Mouse (Mus musculus) inflammation-experienced regulatory T-cells, adult 6 months (primary cell): ENCODE measurements at regions not wholly inside any gene's neighbourhood (a gene's known extent, or its start where the extent isn't known, plus 50 kb on each side); places are given as distances from the start of the nearest gene placed in this dataset.

Experiments used
- ATAC-seq: one replicate; pipeline ENCODE4 v1.8.0; 2017

- ATAC-seq = no peak
Measured at GRCm38 (mm10) chr1:157013669-157014048, 74.2 kb upstream of the Ralgps2 start.

- ATAC-seq = no peak
Measured at GRCm38 (mm10) chr1:157012950-157013668, 73.7 kb upstream of the Ralgps2 start.

- ATAC-seq = no peak
Measured at GRCm38 (mm10) chr1:157011226-157011625, 71.8 kb upstream of the Ralgps2 start.

DNA sequence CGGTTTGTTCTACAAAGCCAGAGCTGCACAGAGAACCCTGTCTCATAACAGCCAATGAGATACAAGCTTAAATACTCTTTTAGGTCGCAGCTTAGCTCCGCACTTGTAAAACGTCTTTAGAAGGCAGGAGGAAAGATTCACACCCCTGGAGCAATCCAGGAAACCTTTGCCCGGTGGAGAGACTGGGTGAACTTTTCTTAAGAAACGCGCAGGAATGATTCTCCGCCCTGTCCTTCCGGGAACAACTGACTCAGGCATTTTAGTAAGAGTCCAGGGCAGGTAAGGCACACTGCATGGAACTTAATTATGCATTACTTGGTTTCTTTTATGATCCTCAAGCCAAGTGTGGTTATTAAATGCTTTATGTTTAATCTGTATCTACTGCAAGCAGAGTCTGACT is 70.0 kb upstream of the Ralgps2 start:
- no peak for ATAC-seq

DNA sequence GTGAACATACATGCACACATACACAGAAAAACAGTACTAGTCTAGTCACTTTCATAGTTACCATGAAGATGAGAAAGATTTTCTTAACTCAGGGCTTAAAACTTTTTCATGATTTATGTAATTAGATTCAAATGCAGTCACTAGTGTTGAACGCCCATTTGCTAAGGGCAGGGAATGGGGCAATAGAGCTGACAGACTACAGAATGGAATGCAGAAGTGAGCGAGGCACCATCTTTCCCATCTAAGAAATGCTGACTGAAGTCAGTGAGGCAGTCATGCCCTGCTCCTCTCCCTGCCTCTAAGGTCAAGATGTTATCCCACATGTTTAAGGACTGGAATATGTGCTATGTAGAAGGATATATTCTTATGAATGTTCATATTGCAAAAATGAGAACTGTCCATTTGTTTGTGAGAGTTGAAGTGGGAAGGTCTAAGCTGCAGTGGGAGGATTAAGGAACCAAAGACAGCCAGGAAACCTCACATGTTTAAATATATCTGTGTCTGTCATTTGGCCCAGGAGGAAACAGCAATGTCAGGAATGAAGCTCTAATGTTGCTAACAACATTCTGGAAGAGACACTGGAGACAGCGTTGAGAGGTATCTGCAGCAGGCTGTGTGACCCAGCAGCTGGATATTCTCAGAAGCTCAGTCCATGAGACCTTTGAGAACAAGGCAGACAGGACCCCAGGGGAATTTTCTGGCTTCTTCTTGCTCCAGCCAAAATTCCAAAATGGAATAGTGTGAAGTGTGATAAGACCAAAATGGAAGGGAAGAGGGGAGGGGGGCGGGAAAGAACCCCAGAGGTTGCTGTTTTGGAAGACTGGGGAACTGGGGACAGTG is 68.7 kb upstream of the Ralgps2 start:
- no peak for ATAC-seq

DNA sequence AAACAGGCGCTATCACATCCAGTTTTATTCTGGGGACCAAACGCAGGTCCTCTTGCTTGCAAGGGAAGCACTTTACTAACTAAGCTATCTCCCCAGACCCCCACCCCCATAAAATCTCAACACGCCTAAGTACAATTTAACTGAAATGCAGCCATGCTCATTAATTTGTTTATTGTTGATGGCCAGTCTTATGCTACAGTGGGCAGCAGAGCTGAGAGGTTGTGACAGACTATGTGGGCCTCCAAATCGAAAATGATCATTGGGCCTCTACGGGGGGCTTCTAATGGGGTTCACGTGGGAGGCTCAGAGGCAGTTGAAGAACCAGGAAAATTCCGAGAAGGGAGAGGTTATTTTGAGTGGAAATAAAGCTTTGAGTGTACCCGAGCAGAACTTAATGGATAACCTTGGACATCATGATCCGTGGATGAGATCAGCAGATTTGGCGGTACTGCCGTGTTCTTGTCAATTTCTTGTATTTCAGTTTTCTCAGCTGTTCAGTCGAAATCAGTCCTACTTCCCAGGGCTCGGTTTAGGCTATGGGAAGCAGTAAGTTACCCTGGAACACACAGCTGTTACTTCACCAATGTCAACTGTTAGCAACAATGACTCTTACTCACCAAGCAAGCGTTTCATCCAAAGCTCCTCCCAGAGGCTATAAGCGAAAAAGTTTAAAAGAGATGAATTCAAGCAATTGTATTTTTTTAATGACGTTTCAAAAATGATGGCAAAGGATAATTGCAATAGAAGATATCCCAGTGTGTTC is 65.1 kb upstream of the Ralgps2 start:
- ATAC-seq = no peak

GRCm38 (mm10) chr1:157003034-157003433 is 63.6 kb upstream of the Ralgps2 start:
- ATAC-seq = no peak

GRCm38 (mm10) chr1:157002258-157002657 is 62.8 kb upstream of the Ralgps2 start:
- no peak for ATAC-seq

DNA sequence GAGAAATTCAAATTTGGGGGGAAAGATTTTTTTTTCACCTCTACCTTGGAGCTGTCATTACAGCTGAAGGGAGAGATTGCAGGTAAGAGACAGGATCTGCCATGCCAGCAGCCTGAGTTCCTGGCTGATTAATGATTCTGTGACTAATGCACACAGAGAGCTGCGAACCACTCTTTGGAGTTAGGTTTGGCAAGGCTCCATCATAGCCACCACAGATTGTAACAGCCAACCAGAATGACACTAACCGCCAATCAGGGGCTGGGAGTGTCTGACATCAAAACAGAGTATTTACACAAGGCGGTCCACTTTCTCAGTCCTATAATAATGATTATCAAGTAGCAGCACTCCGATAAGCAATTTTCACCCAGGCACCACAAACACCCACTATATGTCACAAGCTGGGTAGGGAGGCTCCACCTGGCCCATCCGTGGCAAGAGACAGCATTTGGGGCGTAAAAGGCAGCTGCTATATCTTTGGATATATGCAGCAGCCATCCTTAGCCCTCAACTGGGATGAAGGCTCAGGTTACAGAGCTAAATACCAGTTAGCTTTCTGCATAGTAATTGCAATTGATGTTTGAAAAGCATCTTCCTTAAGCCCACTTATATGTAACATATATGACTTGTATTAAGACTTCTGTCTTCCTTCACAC is 61.7 kb upstream of the Ralgps2 start:
- ATAC-seq = no peak

GRCm38 (mm10) chr1:156999947-157000346 is 60.5 kb upstream of the Ralgps2 start:
- ATAC-seq = no peak

- ATAC-seq = no peak
Measured at GRCm38 (mm10) chr1:156999272-156999671, 59.8 kb upstream of the Ralgps2 start.

DNA sequence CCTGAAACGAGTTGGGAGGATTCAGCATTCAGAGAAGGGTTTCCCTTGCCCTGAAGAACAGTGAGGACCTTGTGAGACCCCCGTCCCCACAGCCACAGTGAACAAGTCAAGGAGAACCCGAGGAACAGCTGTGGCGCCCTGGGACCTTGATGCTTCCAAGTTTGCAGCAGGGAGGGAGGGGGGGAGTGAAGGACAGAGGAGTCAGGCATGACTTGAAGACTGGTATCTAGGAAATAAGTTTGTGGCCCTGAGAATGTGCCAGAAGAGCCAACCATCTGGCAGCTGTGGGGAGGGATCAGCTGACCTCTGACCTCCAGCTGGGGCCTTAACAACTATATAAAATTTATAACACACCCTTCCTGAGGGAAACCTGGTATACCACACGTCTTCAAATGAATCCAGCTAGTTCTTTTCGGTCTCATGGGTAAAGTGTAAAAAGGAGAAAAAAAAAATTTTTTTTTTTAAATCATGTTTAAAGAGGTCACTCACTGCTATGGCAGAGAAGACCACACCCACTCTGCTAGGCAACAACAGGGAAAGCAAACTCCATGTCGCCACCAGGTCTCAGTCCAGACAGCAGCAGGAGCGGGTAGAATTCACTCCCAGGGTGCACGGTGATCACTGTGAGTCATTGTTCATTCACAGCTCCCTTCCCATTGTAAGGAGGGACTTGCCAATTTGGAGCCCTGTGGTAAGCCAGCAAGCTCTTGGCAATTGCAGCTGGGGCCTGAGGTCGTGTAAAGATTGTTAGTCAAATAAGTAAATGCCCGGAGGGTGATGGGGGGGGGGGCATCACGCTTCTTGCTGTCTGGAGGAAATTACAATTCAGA is 58.3 kb upstream of the Ralgps2 start:
- ATAC-seq = no peak

- no peak for ATAC-seq
Measured at GRCm38 (mm10) chr1:156997033-156997432, 57.6 kb upstream of the Ralgps2 start.

DNA sequence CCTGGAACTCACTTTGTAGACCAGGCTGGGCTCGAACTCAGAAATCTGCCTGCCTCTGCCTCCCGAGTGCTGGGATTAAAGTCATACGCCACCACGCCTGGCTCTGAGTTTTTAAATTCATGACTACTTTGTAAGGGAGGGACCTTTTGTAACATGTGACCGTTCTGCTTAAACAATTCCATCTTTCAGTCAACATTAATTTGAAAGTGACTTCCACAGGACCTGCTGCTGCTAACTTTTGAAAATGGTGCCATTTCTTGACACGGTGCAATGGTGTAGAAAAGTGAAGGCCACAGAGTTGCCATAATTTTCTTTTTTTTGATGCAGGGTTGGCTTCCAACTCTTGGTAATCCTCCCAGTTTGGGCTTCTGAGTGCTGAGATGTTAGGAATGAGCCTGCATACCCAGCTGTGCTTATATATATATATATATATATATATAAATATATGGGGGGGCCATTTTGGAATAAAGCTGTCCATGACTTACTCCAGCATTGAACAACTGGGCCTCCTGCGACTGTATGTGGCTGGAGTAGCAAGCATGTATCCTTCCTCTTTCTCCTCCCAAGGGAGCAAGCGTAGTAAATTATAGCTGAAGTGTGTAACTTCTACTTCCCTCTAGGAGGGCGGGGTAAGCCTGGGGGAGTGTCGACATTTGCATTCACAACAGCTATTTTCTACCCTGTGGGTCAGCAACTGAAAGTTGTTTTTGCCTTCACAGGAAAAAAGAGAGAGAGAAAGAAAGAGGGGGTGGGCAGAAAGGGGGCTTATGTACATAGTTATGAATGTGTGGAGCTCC is 56.9 kb upstream of the Ralgps2 start:
- no peak for ATAC-seq

DNA sequence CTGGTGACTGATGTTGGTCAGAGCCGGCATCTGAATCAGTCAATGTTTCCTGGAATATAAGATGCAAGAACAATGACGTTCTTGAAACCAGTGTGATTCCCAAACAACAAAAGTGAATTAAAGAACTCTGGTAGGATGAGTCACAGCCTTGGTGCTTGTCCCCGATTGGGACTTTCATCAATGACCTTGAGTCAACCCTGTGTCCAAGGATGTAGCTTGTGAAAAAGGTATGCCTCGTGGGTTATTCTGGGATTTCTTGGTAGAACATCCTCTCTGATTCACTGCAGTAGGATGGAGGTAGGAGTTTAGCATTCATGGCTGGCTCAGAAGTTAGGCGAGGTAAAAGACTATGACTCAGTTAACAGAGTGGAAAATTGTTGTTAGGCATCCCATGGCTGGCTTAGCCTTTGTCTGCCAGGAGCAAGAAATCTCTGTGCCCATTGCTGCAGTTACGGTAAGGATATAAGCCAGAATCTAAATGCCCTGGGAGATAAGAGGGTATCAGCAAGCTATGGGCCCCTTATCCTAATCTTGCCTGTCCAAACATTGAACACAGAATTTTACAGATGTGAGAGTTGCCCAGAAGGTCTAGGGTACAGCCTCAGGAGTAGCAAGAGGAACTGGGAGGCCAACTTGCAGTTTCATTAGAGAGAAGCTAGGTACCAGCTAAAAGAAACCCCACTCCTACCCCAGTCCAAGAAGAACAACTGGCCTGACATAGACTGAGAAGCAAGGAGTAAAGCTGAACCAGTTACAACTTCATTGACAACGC is 55.9 kb upstream of the Ralgps2 start:
- ATAC-seq = no peak

- ATAC-seq = no peak
Measured at GRCm38 (mm10) chr1:156994644-156995016, 55.2 kb upstream of the Ralgps2 start.

GRCm38 (mm10) chr1:156994005-156994643 is 54.7 kb upstream of the Ralgps2 start:
- ATAC-seq = no peak

GRCm38 (mm10) chr1:156993105-156993504 is 53.7 kb upstream of the Ralgps2 start:
- no peak for ATAC-seq

DNA sequence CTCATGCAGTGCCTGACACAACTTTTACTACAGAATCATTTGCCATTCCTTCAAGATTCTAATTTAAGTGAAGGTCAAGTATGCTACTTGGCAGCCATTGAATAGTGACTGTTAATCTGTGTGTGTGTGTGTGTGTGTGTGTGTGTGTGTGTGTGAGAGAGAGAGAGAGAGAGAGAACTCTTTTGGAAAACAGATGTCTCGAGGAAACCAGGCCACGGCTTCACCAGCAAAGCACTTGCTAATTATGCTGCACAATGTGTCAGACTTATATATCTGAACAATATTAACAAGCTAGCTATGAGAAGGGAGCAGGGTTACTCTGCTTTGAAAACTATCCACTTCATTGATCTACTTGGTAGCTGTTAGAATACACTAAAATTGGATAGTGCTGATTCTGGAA is 53.1 kb upstream of the Ralgps2 start:
- ATAC-seq = no peak
